Mouse (Mus musculus) liver, embryonic 14.5 days (tissue): Measurements from ENCODE around the gene Igfbp7.

Experiments used
- CTCF ChIP-seq: IDR thresholded peaks from 2 replicates; pipeline ENCODE4 v1.5.1; 2016; ENCODE audit warnings: antibody characterized with exemption, low read depth, control low read depth
- EP300 ChIP-seq: IDR thresholded peaks from 2 replicates; pipeline ENCODE4 v1.6.1; 2016; ENCODE audit warnings: antibody characterized with exemption, low read depth

DNA sequence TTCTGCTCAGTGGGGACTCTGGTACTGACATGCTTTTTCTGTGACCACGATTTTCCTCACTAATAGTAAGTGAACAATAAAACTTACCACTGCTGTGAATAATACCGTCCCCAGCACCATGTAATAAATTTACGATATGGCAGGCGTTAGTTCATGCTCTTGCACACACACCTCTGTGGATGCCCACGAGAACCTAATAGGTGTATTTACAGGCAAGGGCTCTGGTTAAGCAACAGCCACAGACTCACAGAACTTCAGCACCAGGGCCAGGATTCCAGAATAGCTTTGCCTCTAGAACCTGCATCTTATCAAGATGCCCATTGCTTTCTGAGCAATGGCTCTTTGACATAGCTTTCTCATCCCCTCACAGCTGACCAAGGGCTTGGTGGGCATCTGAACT is 22.6 kb downstream of the Igfbp7 start:
- TF ChIP-seq EP300: no peak
- no peak for TF ChIP-seq CTCF
